Mouse (Mus musculus): ENCODE data around the gene Enox2.

Enox2 gene

GRCm38 (mm10) chrX:48985653-48986052 is 302.4 kb downstream of the Enox2 start:
- DNase-seq: no peak

- no peak for DNase-seq
These were observed 303.6 kb downstream of the Enox2 start for GRCm38 (mm10) chrX:48984451-48984850.
